ENCODE assay signal across 8 mouse cellular contexts in genomic region chr5:31290521-31291360, GRCm38 (mm10). TPM values are rescaled to one million over a fixed set of nuclear protein-coding genes. Genes with fewer than 3 reads are reported as not detected.
DNase-seq lines count a peak whose midpoint lies in the region; ATAC-seq and TF ChIP-seq lines count a peak whose summit lies in the region.

Gene Ift172, minus strand, starts transcription at chr5:31291116.

- peak; percentile 96 for ATAC-seq in embryonic facial prominence, embryonic 14.5 days (ENCODE audit: low read depth)
- ATAC-seq in limb, embryonic 13.5 days (ENCODE audit: low FRiP score, low read depth): peak; percentile 94
- ATAC-seq in midbrain, embryonic 16.5 days: peak; percentile 90

- no peaks in the 10 kb centered on the region for H3K27me3 ChIP-seq in embryonic facial prominence, embryonic 14.5 days (replicated peaks; ENCODE audit: control insufficient read depth, insufficient read depth, low read length)
- peaks cover under 1% of the 10 kb centered on the region; the same call in 1 of the 2 replicates for H3K27me3 ChIP-seq in heart, adult 2 months (ENCODE audit: control insufficient read depth, insufficient read depth, low read length)
- no peaks in the 10 kb centered on the region for H3K27me3 ChIP-seq in limb, embryonic 13.5 days
- H3K27me3 ChIP-seq in midbrain, embryonic 16.5 days (ENCODE audit: control insufficient read depth, insufficient read depth, low read depth, low read length): no peaks in the 10 kb centered on the region

- peaks cover 39% of the 10 kb centered on the region for H3K36me3 ChIP-seq in embryonic facial prominence, embryonic 14.5 days (ENCODE audit: control insufficient read depth, insufficient read depth, low read length)
- H3K36me3 ChIP-seq in heart, adult 2 months (ENCODE audit: control insufficient read depth, insufficient read depth, low read length): no peaks in the 10 kb centered on the region
- peaks cover 37% of the 10 kb centered on the region for H3K36me3 ChIP-seq in limb, embryonic 13.5 days
- peaks cover 9% of the 10 kb centered on the region; the same call in 1 of the 2 replicates for H3K36me3 ChIP-seq in midbrain, embryonic 16.5 days (ENCODE audit: control insufficient read depth, insufficient read depth, low read length)

- intact Hi-C loops in heart, adult 2 months (cut with DNase I): loop anchor here (1.0 to 10.0 kb wide), 4 partner anchors 50 to 236 kb away; partner anchors contain the start of genes Cad, Gtf3c2, Nrbp1 and Ppm1g

- H3K79me2 ChIP-seq in heart, adult 2 months (replicated peaks; ENCODE audit: control insufficient read depth, insufficient read depth, low read length): no peaks in the 10 kb centered on the region

- no peaks in the 10 kb centered on the region for H3K9me3 ChIP-seq in embryonic facial prominence, embryonic 14.5 days (ENCODE audit: control insufficient read depth, low read length)
- H3K9me3 ChIP-seq in limb, embryonic 13.5 days: no peaks in the 10 kb centered on the region
- no peaks in the 10 kb centered on the region for H3K9me3 ChIP-seq in midbrain, embryonic 16.5 days (replicated peaks; ENCODE audit: control insufficient read depth, low read length, poor library complexity, severe bottlenecking)

- peak within 1 kb of the TSS; percentile 68 for H3K9ac ChIP-seq in embryonic facial prominence, embryonic 14.5 days (ENCODE audit: low read depth, low read length)
- peak within 1 kb of the TSS; percentile 65 for H3K9ac ChIP-seq in heart, adult 2 months (ENCODE audit: low read depth, low read length)
- peak within 1 kb of the TSS; percentile 70 for H3K9ac ChIP-seq in limb, embryonic 13.5 days
- H3K9ac ChIP-seq in midbrain, embryonic 16.5 days (ENCODE audit: low read depth, low read length): peak within 1 kb of the TSS; percentile 66

- peak within 1 kb of the TSS; percentile 64 for H3K4me3 ChIP-seq in embryonic facial prominence, embryonic 14.5 days (ENCODE audit: low read depth, low read length)
- peak within 1 kb of the TSS; percentile 66 for H3K4me3 ChIP-seq in heart, adult 2 months
- H3K4me3 ChIP-seq in limb, embryonic 13.5 days: peak within 1 kb of the TSS; percentile 58
- peak within 1 kb of the TSS; percentile 53 for H3K4me3 ChIP-seq in midbrain, embryonic 16.5 days (ENCODE audit: low read depth, low read length)

- TF ChIP-seq POLR2A in heart, adult 2 months (IDR thresholded peaks at IDR 0.05; ENCODE audit: insufficient read depth, low read depth, low read length): peak; percentile 90

- peaks cover 9% of the 10 kb centered on the region; the same call in 1 of the 2 replicates for H3K4me1 ChIP-seq in embryonic facial prominence, embryonic 14.5 days (ENCODE audit: control insufficient read depth, insufficient read depth, low read length)
- peaks cover 3% of the 10 kb centered on the region for H3K4me1 ChIP-seq in heart, adult 2 months (ENCODE audit: control insufficient read depth, insufficient read depth, low read length)
- peaks cover 30% of the 10 kb centered on the region for H3K4me1 ChIP-seq in limb, embryonic 13.5 days
- peaks cover 29% of the 10 kb centered on the region for H3K4me1 ChIP-seq in midbrain, embryonic 16.5 days (ENCODE audit: control insufficient read depth, insufficient read depth, low read length)

- TF ChIP-seq EP300 in heart, adult 2 months (IDR thresholded peaks at IDR 0.05; ENCODE audit: insufficient read depth, low read depth, low read length): peak; percentile 63; the same call in 1 of the 2 replicates

- peak within 1 kb of the TSS; percentile 90 for H3K27ac ChIP-seq in embryonic facial prominence, embryonic 14.5 days (replicated peaks; ENCODE audit: low read depth, low read length)
- H3K27ac ChIP-seq in heart, adult 2 months: peak within 1 kb of the TSS; percentile 87
- peak within 1 kb of the TSS; percentile 75 for H3K27ac ChIP-seq in limb, embryonic 13.5 days
- H3K27ac ChIP-seq in midbrain, embryonic 16.5 days (ENCODE audit: low read length): peak within 1 kb of the TSS; percentile 87

- no peak for TF ChIP-seq CTCF in heart, adult 2 months (IDR thresholded peaks at IDR 0.05)

- WGBS in embryonic facial prominence, embryonic 14.5 days: 2% methylated on average over 45 of the region's 45 CpGs
- WGBS in heart, adult 2 months: 1% methylated on average over 45 of the region's 45 CpGs
- WGBS in limb, embryonic 13.5 days: 2% methylated on average over 45 of the region's 45 CpGs
- 2% methylated on average over 45 of the region's 45 CpGs for WGBS in midbrain, embryonic 16.5 days

- DNase-seq in 3T3-L1 (ENCODE audit: low read depth, low spot score): peak; percentile 99
- DNase-seq in adrenal gland, postnatal 4 days (ENCODE audit: low spot score in 2 of 2): peak; percentile 84 to 87
- DNase-seq in embryonic facial prominence, embryonic 14.5 days (ENCODE audit: low spot score): peak; percentile 99
- peak; percentile 94 to 98 for DNase-seq in heart, adult 2 months
- DNase-seq in kidney, adult 8-10 months: peak; percentile 97
- peak; percentile 84 to 97 for DNase-seq in spleen, postnatal 10 days (ENCODE audit: low spot score in 2 of 2)

- H3K4me2 ChIP-seq in embryonic facial prominence, embryonic 14.5 days (ENCODE audit: low read depth, low read length): peak within 1 kb of the TSS; percentile 62
- peak within 1 kb of the TSS; percentile 82 for H3K4me2 ChIP-seq in limb, embryonic 13.5 days (replicated peaks)
- H3K4me2 ChIP-seq in midbrain, embryonic 16.5 days (ENCODE audit: low read length): peak within 1 kb of the TSS; percentile 93

RNA-seq across cellular contexts. Expression of gene Ift172, which starts in this region (rescaled TPM):
- 10 to 100 TPM; 40.8 to 44.9 TPM for total RNA-seq in adrenal gland, postnatal 4 days (2021)
- polyA plus RNA-seq in embryonic facial prominence, embryonic 14.5 days (2014; fragmentation: Nextera tagmentation; extraction: Ambion mirVana): 36.7 and 38.4 TPM in 2 replicates
- total RNA-seq in heart, adult 2 months (2021): 10 to 100 TPM; 37.2 to 42.9 TPM
- 28.0 and 30.2 TPM in 2 replicates for polyA plus RNA-seq in heart, adult 2 months (2012; rRNA removed)
- 37.8 and 45.0 TPM in 2 replicates for polyA plus RNA-seq in limb, embryonic 13.5 days (2015; fragmentation: Nextera tagmentation; extraction: Ambion mirVana)
- polyA plus RNA-seq in midbrain, embryonic 16.5 days (2015; fragmentation: Nextera tagmentation; extraction: Ambion mirVana): 32.3 and 40.0 TPM in 2 replicates

Comparison
In these comparisons a context has a peak if more than half of its experiments do, and no peak if none do; other contexts are left out.
1. Peak in every context shown above with its lines: DNase-seq, ATAC-seq, H3K4me3 ChIP-seq and H3K27ac ChIP-seq.